Mouse (Mus musculus) kidney, adult 18-20 months (tissue): ENCODE measurements around the gene Gm21312.
"Not testable (repeated sequence)": the region's sequence is repeated elsewhere in the genome, so short reads cannot be mapped to it uniquely, and the experiment has no call there.

ENCODE experiments used
- DNase-seq: peaks from one replicate; pipeline ENCODE4 v3.0.0; 2021

Gm21312 gene

DNA sequence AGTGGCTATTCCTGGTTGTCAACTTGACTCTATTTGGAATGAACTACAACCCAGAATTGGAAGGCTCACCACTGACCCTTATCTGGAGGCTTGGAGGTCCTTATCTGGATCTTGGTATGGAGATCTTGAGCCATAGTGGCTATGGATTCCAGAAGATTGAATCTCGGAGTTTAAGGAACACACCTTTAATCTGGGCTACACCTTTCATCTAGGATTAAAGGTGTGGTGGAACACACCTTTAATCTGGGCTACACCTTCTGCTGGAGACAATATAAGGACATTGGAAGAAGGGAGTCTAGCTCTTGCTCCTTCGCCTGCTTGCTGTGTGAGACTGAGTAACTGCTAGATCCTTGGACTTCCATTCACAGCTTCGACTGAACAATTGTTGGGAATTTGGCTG, at the start of gene Gm21312:
Gm21312 (plus strand) TSS at position 301 of the 400 bp plus-strand sequence.
- not testable (repeated sequence) for DNase-seq

GRCm38 (mm10) chr10:104142687-104143086, 34.1 kb upstream of the Gm21312 start, which contains the start of gene Gm21293:
Gm21293 (plus strand) TSS chr10:104142987.
- DNase-seq: not testable (repeated sequence)

DNA sequence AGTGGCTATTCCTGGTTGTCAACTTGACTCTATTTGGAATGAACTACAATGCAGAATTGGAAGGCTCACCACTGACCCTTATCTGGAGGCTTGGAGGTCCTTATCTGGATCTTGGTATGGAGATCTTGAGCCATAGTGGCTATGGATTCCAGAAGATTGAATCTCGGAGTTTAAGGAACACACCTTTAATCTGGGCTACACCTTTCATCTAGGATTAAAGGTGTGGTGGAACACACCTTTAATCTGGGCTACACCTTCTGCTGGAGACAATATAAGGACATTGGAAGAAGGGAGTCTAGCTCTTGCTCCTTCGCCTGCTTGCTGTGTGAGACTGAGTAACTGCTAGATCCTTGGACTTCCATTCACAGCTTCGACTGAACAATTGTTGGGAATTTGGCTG, 25.6 kb upstream of the Gm21312 start, which contains the start of gene Gm6763:
Gm6763 (plus strand) TSS at position 301 of the 400 bp plus-strand sequence.
- not testable (repeated sequence) for DNase-seq

DNA sequence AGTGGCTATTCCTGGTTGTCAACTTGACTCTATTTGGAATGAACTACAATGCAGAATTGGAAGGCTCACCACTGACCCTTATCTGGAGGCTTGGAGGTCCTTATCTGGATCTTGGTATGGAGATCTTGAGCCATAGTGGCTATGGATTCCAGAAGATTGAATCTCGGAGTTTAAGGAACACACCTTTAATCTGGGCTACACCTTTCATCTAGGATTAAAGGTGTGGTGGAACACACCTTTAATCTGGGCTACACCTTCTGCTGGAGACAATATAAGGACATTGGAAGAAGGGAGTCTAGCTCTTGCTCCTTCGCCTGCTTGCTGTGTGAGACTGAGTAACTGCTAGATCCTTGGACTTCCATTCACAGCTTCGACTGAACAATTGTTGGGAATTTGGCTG, 17.1 kb upstream of the Gm21312 start, which contains the start of gene Gm8764:
Gm8764 (plus strand) TSS at position 301 of the 400 bp plus-strand sequence.
- not testable (repeated sequence) for DNase-seq

DNA sequence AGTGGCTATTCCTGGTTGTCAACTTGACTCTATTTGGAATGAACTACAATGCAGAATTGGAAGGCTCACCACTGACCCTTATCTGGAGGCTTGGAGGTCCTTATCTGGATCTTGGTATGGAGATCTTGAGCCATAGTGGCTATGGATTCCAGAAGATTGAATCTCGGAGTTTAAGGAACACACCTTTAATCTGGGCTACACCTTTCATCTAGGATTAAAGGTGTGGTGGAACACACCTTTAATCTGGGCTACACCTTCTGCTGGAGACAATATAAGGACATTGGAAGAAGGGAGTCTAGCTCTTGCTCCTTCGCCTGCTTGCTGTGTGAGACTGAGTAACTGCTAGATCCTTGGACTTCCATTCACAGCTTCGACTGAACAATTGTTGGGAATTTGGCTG, 8.6 kb upstream of the Gm21312 start, which contains the start of gene Gm21304:
Gm21304 (plus strand) TSS at position 301 of the 400 bp plus-strand sequence.
- DNase-seq: not testable (repeated sequence)

GRCm38 (mm10) chr10:104185233-104185632, 8.4 kb downstream of the Gm21312 start, which contains the start of gene Gm20765:
Gm20765 (plus strand) TSS chr10:104185533.
- not testable (repeated sequence) for DNase-seq

DNA sequence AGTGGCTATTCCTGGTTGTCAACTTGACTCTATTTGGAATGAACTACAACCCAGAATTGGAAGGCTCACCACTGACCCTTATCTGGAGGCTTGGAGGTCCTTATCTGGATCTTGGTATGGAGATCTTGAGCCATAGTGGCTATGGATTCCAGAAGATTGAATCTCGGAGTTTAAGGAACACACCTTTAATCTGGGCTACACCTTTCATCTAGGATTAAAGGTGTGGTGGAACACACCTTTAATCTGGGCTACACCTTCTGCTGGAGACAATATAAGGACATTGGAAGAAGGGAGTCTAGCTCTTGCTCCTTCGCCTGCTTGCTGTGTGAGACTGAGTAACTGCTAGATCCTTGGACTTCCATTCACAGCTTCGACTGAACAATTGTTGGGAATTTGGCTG, 16.9 kb downstream of the Gm21312 start, which contains the start of gene Gm4340:
Gm4340 (plus strand) TSS at position 301 of the 400 bp plus-strand sequence.
- not testable (repeated sequence) for DNase-seq

- no peak for DNase-seq
Observed at GRCm38 (mm10) chr10:104209655-104210054, 32.8 kb downstream of the Gm21312 start.

- DNase-seq: no peak
Observed at GRCm38 (mm10) chr10:104210268-104210990, 33.6 kb downstream of the Gm21312 start.

- no peak for DNase-seq
Observed at GRCm38 (mm10) chr10:104214527-104214926, 37.7 kb downstream of the Gm21312 start.

GRCm38 (mm10) chr10:104220303-104221021, 43.6 kb downstream of the Gm21312 start:
- DNase-seq: no peak
